Mouse (Mus musculus) E14TG2a.4 (cell line): Measurements from ENCODE around the gene Npc1l1.

Experiments
- CTCF ChIP-seq: conservative IDR thresholded peaks from 2 replicates; pipeline ENCODE4 v1.5.1; 2014; ENCODE audit warnings: low read length
- NANOG ChIP-seq: IDR thresholded peaks from 2 replicates; pipeline ENCODE4 v1.6.1; 2014; ENCODE audit warnings: borderline replicate concordance, low read length, mixed read lengths

DNA sequence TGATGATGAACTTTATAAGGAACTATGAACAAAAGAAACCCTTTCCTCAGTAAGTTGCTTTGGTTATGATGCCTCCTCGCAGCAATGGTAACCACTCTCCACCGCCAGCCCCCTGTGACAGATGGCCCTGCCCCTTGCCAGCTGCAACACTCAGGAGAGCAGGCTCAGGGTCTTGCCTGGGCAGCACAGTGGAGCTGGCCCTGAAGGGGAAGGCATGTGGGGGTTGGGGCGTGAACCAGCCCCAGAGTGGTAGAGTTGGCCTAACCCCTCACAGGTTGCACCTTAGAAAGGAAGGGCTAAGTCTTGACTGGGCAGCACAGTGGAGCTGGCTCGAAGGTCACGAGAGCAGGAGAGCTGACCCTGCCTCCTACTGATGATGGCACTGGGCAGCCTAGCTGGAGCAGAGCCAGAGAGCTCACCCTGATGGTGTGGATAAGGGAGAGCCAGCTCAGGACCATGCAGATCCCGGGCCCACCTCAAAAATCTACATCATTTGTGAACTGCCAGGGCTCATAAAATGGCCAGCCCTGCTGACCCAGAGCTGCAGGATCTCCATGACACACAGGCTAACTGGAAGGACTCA is 26.6 kb upstream of the Npc1l1 start:
- TF ChIP-seq CTCF (no peak), NANOG (no peak)
